Mouse (Mus musculus): Measurements from ENCODE around the gene Pbrm1.

Gene Pbrm1

GRCm38 (mm10) chr14:31134015-31135000, 115.4 kb downstream of the Pbrm1 start:
- DNase-seq = no peak

GRCm38 (mm10) chr14:31135495-31136410, 116.8 kb downstream of the Pbrm1 start:
- no peak for DNase-seq

- no peak for DNase-seq
Measured at GRCm38 (mm10) chr14:31136411-31137280, 117.7 kb downstream of the Pbrm1 start.

- no peak for DNase-seq
Measured at GRCm38 (mm10) chr14:31137281-31137595, 118.3 kb downstream of the Pbrm1 start.

- DNase-seq = no peak
Measured at GRCm38 (mm10) chr14:31137791-31138190, 118.9 kb downstream of the Pbrm1 start.

- no peak for DNase-seq
Measured at GRCm38 (mm10) chr14:31138219-31138896, 119.4 kb downstream of the Pbrm1 start.

GRCm38 (mm10) chr14:31138897-31139429, 120.0 kb downstream of the Pbrm1 start:
- DNase-seq = no peak

GRCm38 (mm10) chr14:31139666-31140065, 120.7 kb downstream of the Pbrm1 start:
- DNase-seq = no peak

GRCm38 (mm10) chr14:31140141-31140540, 121.2 kb downstream of the Pbrm1 start:
- no peak for DNase-seq

GRCm38 (mm10) chr14:31141011-31141410, 122.1 kb downstream of the Pbrm1 start:
- DNase-seq = no peak

- no peak for DNase-seq
Measured at GRCm38 (mm10) chr14:31145694-31146093, 126.8 kb downstream of the Pbrm1 start.

- no peak for DNase-seq
Measured at GRCm38 (mm10) chr14:31160196-31161150, 141.5 kb downstream of the Pbrm1 start.

- DNase-seq = no peak
Measured at GRCm38 (mm10) chr14:31161191-31161590, 142.3 kb downstream of the Pbrm1 start.

- no peak for DNase-seq
Measured at GRCm38 (mm10) chr14:31161638-31162037, 142.7 kb downstream of the Pbrm1 start.

- DNase-seq = no peak
Measured at GRCm38 (mm10) chr14:31164067-31164466, 145.1 kb downstream of the Pbrm1 start.

- DNase-seq = no peak
Measured at GRCm38 (mm10) chr14:31165010-31165409, 146.1 kb downstream of the Pbrm1 start.

GRCm38 (mm10) chr14:31165458-31165857, 146.5 kb downstream of the Pbrm1 start:
- no peak for DNase-seq

GRCm38 (mm10) chr14:31165991-31166630, 147.2 kb downstream of the Pbrm1 start:
- DNase-seq = no peak

- DNase-seq = no peak
Measured at GRCm38 (mm10) chr14:31166827-31167226, 147.9 kb downstream of the Pbrm1 start.

GRCm38 (mm10) chr14:31168425-31168824, 149.5 kb downstream of the Pbrm1 start, which contains the start of gene Stab1:
Gene Stab1 (minus strand): TSS chr14:31168641.
- DNase-seq = peak; percentile 42

All from embryo, embryonic 11 days (tissue).